Comparison of ENCODE assay signal across 8 mouse cellular contexts in genomic region chr1:72307317-72307798, GRCm38 (mm10). TPM values are rescaled to one million over a fixed set of nuclear protein-coding genes. Genes with fewer than 3 reads are reported as not detected.
A peak's percentile ranks its signal among the peaks of the same experiment; 100 is the strongest.
DNase-seq lines count a peak whose midpoint lies in the region; ATAC-seq lines count a peak whose summit lies in the region.

Xrcc5 (plus strand) TSS chr1:72307421.

- WGBS in heart, embryonic 14.5 days: under 1% methylated on average over 21 of the region's 21 CpGs
- under 1% methylated on average over 21 of the region's 21 CpGs for WGBS in liver, embryonic 13.5 days (ENCODE audit: insufficient replicate concordance)
- WGBS in stomach, embryonic 16.5 days: under 1% methylated on average over 21 of the region's 21 CpGs

- H3K4me1 ChIP-seq in heart, embryonic 14.5 days (ENCODE audit: control insufficient read depth in 2 of 2, insufficient read depth in 2 of 2, low read length in 2 of 2): no peaks in the 10 kb centered on the region; a peak in 1 of 4 replicates
- H3K4me1 ChIP-seq in liver, embryonic 13.5 days (replicated peaks): peaks cover 19% of the 10 kb centered on the region
- H3K4me1 ChIP-seq in stomach, embryonic 16.5 days (ENCODE audit: control insufficient read depth, insufficient read depth, low read length): no peaks in the 10 kb centered on the region

- H3K4me3 ChIP-seq in heart, embryonic 14.5 days (ENCODE audit: control insufficient read depth in 1 of 2, insufficient read depth in 1 of 2, low read depth in 1 of 2, low read length in 2 of 2): peak within 1 kb of the TSS; percentile 52 to 91
- peak within 1 kb of the TSS; percentile 75 for H3K4me3 ChIP-seq in liver, embryonic 13.5 days (replicated peaks)
- peak within 1 kb of the TSS; percentile 75 for H3K4me3 ChIP-seq in stomach, embryonic 16.5 days (replicated peaks; ENCODE audit: low read length)

- peak within 1 kb of the TSS; percentile 83 to 93 for H3K27ac ChIP-seq in heart, embryonic 14.5 days (replicated peaks in 1 of 2; ENCODE audit: control insufficient read depth in 1 of 2, insufficient read depth in 1 of 2, low read depth in 2 of 2, low read length in 2 of 2)
- peak within 1 kb of the TSS; percentile 87 for H3K27ac ChIP-seq in liver, embryonic 13.5 days
- H3K27ac ChIP-seq in stomach, embryonic 16.5 days (ENCODE audit: low read length): peak within 1 kb of the TSS; percentile 75

- H3K36me3 ChIP-seq in heart, embryonic 14.5 days (ENCODE audit: control insufficient read depth, insufficient read depth, low read length): peaks cover 9% of the 10 kb centered on the region; the same call in 1 of the 2 replicates
- peaks cover 9% of the 10 kb centered on the region; the same call in 1 of the 2 replicates for H3K36me3 ChIP-seq in liver, embryonic 13.5 days
- no peaks in the 10 kb centered on the region for H3K36me3 ChIP-seq in stomach, embryonic 16.5 days (ENCODE audit: control insufficient read depth, insufficient read depth, low read length)

- H3K9ac ChIP-seq in heart, embryonic 14.5 days (ENCODE audit: low read length): peak within 1 kb of the TSS; percentile 73
- H3K9ac ChIP-seq in liver, embryonic 13.5 days: peak within 1 kb of the TSS; percentile 77
- peak within 1 kb of the TSS; percentile 83 for H3K9ac ChIP-seq in stomach, embryonic 16.5 days (ENCODE audit: low read length)

- peak; percentile 94 for DNase-seq in CD4-positive helper T cell, adult 2 months (ENCODE audit: low read depth, low spot score)
- peak; percentile 93 for DNase-seq in brain, embryonic 18.5 days (ENCODE audit: low read depth, low spot score)
- peak; percentile 94 for DNase-seq in kidney, postnatal 14 days
- DNase-seq in liver, embryonic 13.5 days: peak; percentile 86
- peak; percentile 93 for DNase-seq in neural tube, embryonic 10.5 days (ENCODE audit: extremely low spot score, low spot score)

- H3K4me2 ChIP-seq in heart, embryonic 14.5 days (ENCODE audit: low read length): peak within 1 kb of the TSS; percentile 81
- peak within 1 kb of the TSS; percentile 79 for H3K4me2 ChIP-seq in liver, embryonic 13.5 days
- H3K4me2 ChIP-seq in stomach, embryonic 16.5 days (ENCODE audit: low read depth, low read length): peak within 1 kb of the TSS; percentile 61

- no peaks in the 10 kb centered on the region for H3K9me3 ChIP-seq in heart, embryonic 14.5 days (ENCODE audit: control insufficient read depth, low read length)
- H3K9me3 ChIP-seq in liver, embryonic 13.5 days (replicated peaks): no peaks in the 10 kb centered on the region
- H3K9me3 ChIP-seq in stomach, embryonic 16.5 days (replicated peaks; ENCODE audit: control insufficient read depth, low read length): no peaks in the 10 kb centered on the region

- ATAC-seq in erythroid progenitor cell, adult 5-6 weeks (replicated peaks; ENCODE audit: low FRiP score, poor library complexity, severe bottlenecking): peak; percentile 94
- peak; percentile 90 for ATAC-seq in heart, embryonic 14.5 days (ENCODE audit: insufficient number of reproducible peaks, insufficient read depth, low FRiP score, low read depth)
- peak; percentile 96 for ATAC-seq in liver, embryonic 13.5 days (ENCODE audit: low read depth)
- ATAC-seq in stomach, embryonic 16.5 days (ENCODE audit: insufficient read depth, low FRiP score): peak; percentile 99

- H3K27me3 ChIP-seq in heart, embryonic 14.5 days (ENCODE audit: control insufficient read depth, insufficient read depth, low read length): no peaks in the 10 kb centered on the region
- no peaks in the 10 kb centered on the region for H3K27me3 ChIP-seq in liver, embryonic 13.5 days
- H3K27me3 ChIP-seq in stomach, embryonic 16.5 days (ENCODE audit: control insufficient read depth, insufficient read depth, low read length): no peaks in the 10 kb centered on the region

RNA-seq across cellular contexts. Expression of gene Xrcc5, which starts in this region (rescaled TPM):
- total RNA-seq in erythroid progenitor cell, adult 5-6 weeks (2015; ENCODE audit: low replicate concordance): 2.1 and 7.9 TPM in 2 replicates
- total RNA-seq in erythroid progenitor cell, adult 5-6 weeks (2017; ENCODE audit: low replicate concordance): 3.1 and 5.9 TPM in 2 replicates
- polyA plus RNA-seq in heart, embryonic 14.5 days (2014; fragmentation: Nextera tagmentation; extraction: Ambion mirVana): 17.0 and 18.6 TPM in 2 replicates
- polyA plus RNA-seq in liver, embryonic 13.5 days (2015; fragmentation: Nextera tagmentation; extraction: Ambion mirVana): 24.0 and 27.9 TPM in 2 replicates
- polyA plus RNA-seq in stomach, embryonic 16.5 days (2015; fragmentation: Nextera tagmentation; extraction: Ambion mirVana): 35.0 and 37.5 TPM in 2 replicates

Comparison
In these comparisons a context has a peak if more than half of its experiments do, and no peak if none do; other contexts are left out.
1. Peak in every context shown above with its lines: DNase-seq, ATAC-seq, H3K4me3 ChIP-seq and H3K27ac ChIP-seq.